Mouse (Mus musculus): ENCODE data around the gene Intu.

Gene Intu

GRCm38 (mm10) chr3:40527976-40528950, 2.8 kb upstream of the Intu start:
- no peak for DNase-seq (ENCODE audit: low spot score in 2 of 2)

GRCm38 (mm10) chr3:40528958-40529357, 2.1 kb upstream of the Intu start:
- DNase-seq (ENCODE audit: low spot score in 2 of 2), result no peak

- DNase-seq (ENCODE audit: low spot score in 2 of 2), result no peak
Measured at GRCm38 (mm10) chr3:40530845-40531244, 241 bp upstream of the Intu start.

- no peak for DNase-seq (ENCODE audit: low spot score in 2 of 2)
Measured at GRCm38 (mm10) chr3:40532256-40532655, 1.2 kb downstream of the Intu start.

GRCm38 (mm10) chr3:40534141-40534540, 3.1 kb downstream of the Intu start:
- no peak for DNase-seq (ENCODE audit: low spot score in 2 of 2)

DNA sequence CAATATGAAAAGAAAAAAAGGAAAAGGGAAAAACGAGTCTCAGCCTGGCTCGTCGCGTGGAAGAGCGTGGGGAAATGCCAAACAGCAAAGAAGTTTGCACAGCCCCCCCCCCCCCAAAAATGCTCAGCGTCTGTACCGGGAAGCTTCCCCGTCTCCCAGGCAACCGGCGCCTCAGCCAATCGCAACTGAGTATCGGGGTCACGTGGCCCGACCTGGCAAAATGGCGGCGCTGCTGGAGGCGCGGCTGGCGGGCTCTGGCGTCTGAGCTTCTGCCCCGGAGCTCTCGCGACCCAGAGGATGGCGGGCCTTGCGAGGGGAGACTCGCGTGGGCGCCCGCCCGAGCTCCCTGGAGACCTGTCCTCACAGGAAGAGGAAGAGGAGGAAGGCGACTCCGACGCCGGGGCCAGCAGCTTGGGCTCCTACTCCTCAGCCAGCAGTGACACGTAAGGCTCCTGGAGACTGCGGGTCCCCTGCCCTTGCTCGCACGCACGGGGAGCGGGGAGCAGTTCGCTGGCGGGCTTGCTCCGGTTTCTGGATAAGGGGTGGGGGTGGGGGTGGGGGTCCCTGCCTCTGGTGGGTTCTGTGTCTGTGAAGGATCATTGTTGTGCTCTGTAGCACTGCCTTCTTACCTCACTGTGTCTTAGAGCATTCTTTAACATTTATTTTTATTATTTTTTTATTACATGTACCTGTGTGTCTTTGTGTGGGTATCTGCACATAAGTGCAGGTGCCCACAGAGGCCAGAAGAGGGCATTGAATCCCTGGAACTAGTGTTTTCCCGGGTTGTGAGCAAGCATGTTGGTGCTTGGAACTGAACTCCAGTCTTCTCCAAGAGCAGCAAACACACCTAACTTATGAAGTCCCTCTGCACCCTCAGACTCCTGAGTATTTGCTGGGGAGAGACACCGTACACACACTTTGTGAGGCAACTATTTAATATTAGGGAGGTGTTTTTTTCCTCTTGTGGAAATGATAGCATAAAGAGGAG, 9.8 kb downstream of the Intu start:
- DNase-seq (ENCODE audit: low spot score in 2 of 2), result peak; percentile 92 to 94

GRCm38 (mm10) chr3:40546621-40547020, 15.5 kb downstream of the Intu start:
- no peak for DNase-seq (ENCODE audit: low spot score in 2 of 2)

- DNase-seq (ENCODE audit: low spot score in 2 of 2), result no peak
Measured at GRCm38 (mm10) chr3:40652941-40653352, 121.9 kb downstream of the Intu start.

DNA sequence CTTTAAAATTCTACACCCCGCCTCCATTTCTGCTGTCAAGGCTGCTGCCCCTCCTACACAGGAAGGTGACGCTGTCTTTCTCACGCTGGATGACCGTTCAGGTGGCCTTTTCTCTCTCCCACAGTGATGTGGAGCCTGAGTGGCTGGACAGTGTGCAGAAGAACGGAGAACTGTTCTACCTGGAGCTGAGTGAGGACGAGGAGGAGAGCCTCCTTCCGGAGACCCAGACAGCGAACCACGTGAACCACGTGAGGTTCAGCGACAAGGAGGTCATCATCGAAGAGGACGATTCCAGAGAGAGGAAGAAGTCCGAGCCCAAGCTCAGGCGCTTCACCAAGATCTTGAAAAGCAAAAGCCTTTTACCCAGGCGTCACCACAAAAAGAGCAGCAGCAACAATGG, 122.5 kb downstream of the Intu start:
- no peak for DNase-seq (ENCODE audit: low spot score in 2 of 2)

DNA sequence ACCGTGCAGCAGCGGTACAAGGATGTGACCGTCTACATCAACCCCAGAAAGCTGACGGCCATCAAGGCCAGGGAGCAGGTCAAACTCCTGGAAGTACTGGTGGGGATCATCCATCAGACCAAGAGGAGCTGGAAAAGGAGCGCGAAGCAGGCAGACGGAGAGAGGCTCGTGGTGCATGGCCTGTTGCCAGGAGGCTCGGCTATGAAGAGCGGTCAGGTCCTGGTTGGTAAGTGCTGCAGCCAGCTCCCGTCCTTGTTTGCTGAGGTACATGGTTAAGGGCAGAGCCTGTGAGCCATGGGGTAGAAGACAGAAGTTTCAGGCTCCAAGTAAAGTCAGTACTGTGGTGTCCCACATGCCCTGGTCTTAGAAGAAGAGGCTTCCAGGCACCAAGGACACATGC, 122.9 kb downstream of the Intu start:
- DNase-seq (ENCODE audit: low spot score in 2 of 2), result peak in 1 of 2 experiments; percentile 43

- no peak for DNase-seq (ENCODE audit: low spot score in 2 of 2)
Measured at GRCm38 (mm10) chr3:40655571-40655970, 124.5 kb downstream of the Intu start.

- no peak for DNase-seq (ENCODE audit: low spot score in 2 of 2)
Measured at GRCm38 (mm10) chr3:40656339-40656738, 125.3 kb downstream of the Intu start.

- no peak for DNase-seq (ENCODE audit: low spot score in 2 of 2)
Measured at GRCm38 (mm10) chr3:40660231-40660630, 129.1 kb downstream of the Intu start.

- no peak for DNase-seq (ENCODE audit: low spot score in 2 of 2)
Measured at GRCm38 (mm10) chr3:40666109-40666508, 135.0 kb downstream of the Intu start.

DNA sequence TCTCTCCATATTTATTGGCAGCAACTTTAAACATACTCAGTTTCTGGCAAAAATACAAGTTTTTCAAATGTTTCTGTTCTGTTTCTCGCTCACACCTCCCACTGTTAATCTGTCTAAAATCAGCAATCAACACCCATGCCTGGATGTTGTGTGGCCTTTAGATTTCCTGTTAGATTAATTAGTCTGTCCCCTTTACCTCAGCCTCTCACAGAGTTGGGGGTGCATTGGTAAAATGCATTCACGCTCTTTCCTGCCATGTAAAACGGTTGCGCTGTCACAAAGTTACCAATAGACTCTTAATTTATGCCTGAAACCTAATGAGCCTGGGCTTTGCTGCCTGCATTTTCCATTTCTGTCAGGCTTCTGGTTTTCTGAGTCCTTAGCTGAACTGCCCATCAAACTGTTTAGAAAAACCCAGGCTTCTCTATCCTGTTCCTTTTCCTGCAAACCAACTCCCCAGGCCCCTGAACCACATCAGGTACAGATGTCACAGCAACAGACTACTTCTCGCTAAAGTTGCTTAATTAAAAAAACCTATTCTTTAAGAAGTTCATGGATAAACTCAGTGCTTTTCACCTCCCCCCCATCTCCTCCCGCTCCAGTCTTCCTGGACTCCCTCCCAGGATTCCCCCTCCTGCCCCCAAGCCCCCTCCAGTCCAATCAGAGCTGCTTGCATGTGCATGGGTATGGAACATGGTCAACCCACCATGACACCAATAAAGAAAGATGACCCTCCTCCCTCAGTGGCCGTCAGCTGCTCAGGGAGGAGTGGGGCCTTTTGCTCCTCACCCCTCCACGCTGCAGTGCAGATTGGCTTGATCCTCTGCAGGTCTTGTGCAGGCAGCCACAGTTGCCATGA, 136.0 kb downstream of the Intu start:
- no peak for DNase-seq (ENCODE audit: low spot score in 2 of 2)

- no peak for DNase-seq (ENCODE audit: low spot score in 2 of 2)
Measured at GRCm38 (mm10) chr3:40668889-40669288, 137.8 kb downstream of the Intu start.

DNA sequence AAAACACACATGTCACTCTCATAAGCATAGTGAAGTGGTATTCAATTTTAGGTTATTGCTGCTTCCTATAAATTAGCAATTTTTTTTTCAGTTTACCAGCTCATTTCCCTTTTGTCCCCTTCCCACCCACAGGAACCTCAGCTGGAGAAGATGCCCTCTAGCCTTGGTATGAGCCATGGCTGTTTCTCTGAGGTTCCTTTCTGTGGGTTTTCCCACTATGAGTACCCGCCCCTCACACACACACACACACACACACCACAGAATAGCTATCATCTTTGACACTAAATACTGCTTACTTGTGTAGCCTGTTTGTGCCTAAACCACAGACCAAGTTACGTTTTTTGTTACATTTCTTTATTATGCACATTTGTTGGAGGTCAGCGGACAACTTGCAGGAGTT, 138.3 kb downstream of the Intu start:
- DNase-seq (ENCODE audit: low spot score in 2 of 2), result no peak

- no peak for DNase-seq (ENCODE audit: low spot score in 2 of 2)
Measured at GRCm38 (mm10) chr3:40673515-40673914, 142.4 kb downstream of the Intu start.

DNA sequence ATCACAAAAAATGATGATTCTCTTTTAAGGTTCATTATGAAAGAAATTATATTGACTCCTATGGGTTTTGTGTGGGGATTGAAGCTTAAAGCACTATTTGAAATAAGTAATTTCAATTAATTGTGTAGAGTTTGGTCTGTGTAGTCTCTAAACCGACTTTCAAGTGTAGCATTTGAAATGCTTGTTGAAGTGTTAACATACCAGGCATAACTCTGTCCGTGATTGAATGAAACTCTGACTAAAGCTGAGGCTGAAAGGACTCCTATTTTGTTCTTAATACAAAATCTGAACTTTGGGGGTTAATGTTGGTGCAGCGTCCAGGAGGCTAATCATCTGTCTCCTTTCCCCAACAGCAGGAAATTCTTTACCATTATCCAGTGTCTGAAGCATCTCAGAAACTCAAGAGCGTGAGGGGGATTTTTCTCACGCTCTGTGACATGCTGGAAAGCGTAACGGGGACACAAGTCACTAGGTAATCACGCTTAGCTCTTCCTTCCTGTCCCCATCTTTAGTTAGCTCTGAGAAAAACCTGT, 143.9 kb downstream of the Intu start:
- no peak for DNase-seq (ENCODE audit: low spot score in 2 of 2)

DNA sequence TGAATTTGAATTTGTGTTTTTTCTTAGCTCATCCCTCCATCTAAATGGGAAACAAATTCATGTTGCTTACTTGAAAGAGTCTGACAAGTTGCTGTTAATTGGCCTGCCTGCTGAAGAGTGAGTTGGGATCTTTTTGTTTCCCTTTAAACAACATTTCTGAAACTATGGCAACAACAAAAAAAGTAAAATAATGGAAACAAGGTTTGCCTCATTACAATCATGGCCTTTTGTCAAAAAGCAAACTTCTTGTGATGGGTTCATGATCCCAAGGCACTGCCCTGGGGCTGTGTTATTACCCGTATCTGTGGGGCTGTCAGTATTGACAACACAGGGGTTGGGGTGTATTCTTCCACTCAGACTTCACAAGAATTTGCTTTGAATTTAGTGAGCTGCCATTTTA, 147.8 kb downstream of the Intu start:
- no peak for DNase-seq (ENCODE audit: low spot score in 2 of 2)

GRCm38 (mm10) chr3:40682404-40682803, 151.3 kb downstream of the Intu start:
- DNase-seq (ENCODE audit: low spot score in 2 of 2), result no peak
